Mouse (Mus musculus) embryonic facial prominence, embryonic 14.5 days (tissue): ENCODE measurements around the gene Esam. TPM values are rescaled to one million over a fixed set of nuclear protein-coding genes. Genes with fewer than 3 reads are reported as not detected.

ENCODE experiments used
- ATAC-seq: fragments of 200-750 bp; cut with Nextera tagmentation; 2 replicates; pipeline ENCODE4 v1.8.0; 2017; ENCODE audit warnings: low read depth, moderate number of reproducible peaks, moderate TSS enrichment
- DNase-seq: peaks from one replicate; pipeline ENCODE4 v3.0.0-alpha.2; 2015; ENCODE audit warnings: low spot score
- H3K27ac ChIP-seq: fragments of 300-500 bp; sonication (generic); replicated peaks from 2 replicates; pipeline ENCODE4 v1.5.1; 2014; ENCODE audit warnings: low read depth, mild to moderate bottlenecking, low read length, moderate library complexity
- H3K27me3 ChIP-seq: fragments of 300-500 bp; sonication (generic); replicated peaks from 2 replicates; pipeline ENCODE4 v1.6.1; 2014; ENCODE audit warnings: low read length; ENCODE audit not compliant: control insufficient read depth, insufficient read depth
- H3K36me3 ChIP-seq: fragments of 300-500 bp; sonication (generic); 2 replicates; pipeline ENCODE4 v1.6.1; 2014; ENCODE audit warnings: low read length, mixed read lengths; ENCODE audit not compliant: control insufficient read depth, insufficient read depth
- H3K4me1 ChIP-seq: fragments of 300-500 bp; sonication (generic); 2 replicates; pipeline ENCODE4 v1.6.1; 2014; ENCODE audit warnings: antibody characterized with exemption, low read length; ENCODE audit not compliant: control insufficient read depth, insufficient read depth
- H3K4me2 ChIP-seq: fragments of 300-500 bp; sonication (generic); 2 replicates; pipeline ENCODE4 v1.6.1; 2014; ENCODE audit warnings: low read depth, mild to moderate bottlenecking, low read length, moderate library complexity, mixed read lengths
- H3K4me3 ChIP-seq: fragments of 300-500 bp; sonication (generic); 2 replicates; pipeline ENCODE4 v1.5.1; 2014; ENCODE audit warnings: low read depth, mild to moderate bottlenecking, low read length
- H3K9ac ChIP-seq: fragments of 300-500 bp; sonication (generic); 2 replicates; pipeline ENCODE4 v1.6.1; 2014; ENCODE audit warnings: low read depth, mild to moderate bottlenecking, low read length, moderate library complexity, mixed read lengths
- H3K9me3 ChIP-seq: fragments of 300-500 bp; sonication (generic); 2 replicates; pipeline ENCODE4 v1.6.1; 2016; ENCODE audit warnings: low read length; ENCODE audit not compliant: control insufficient read depth
- WGBS: fragments of 180-500 bp; shearing (Covaris S2); extraction: QIAGEN DNeasy Blood & Tissue Kit; methylation state at CpG from one replicate; pipeline ENCODE4 v1.1.7; 2014; 5-methylcytosine and 5-hydroxymethylcytosine counted together
- polyA plus RNA-seq: library from polyadenylated mRNA; unstranded; fragments of >200 nt; fragmentation: Nextera tagmentation; extraction: Ambion mirVana; gene quantifications from 2 replicates; pipeline ENCODE4 v1.2.1, GENCODE M21; 2014

Gene Esam
- polyA plus RNA-seq, 1 experiment from 2014 or later: 52.0 TPM

GRCm38 (mm10) chr9:37546889-37547288 lies 19.0 kb downstream of the Esam start:
- 83% methylated on average over 1 of the region's 1 CpGs for WGBS
- Histone ChIP-seq H3K36me3 (no peaks in the 10 kb centered on the region), H3K4me2 (no peak overlapping the region), H3K27ac (no peak overlapping the region), H3K9ac (no peak overlapping the region), H3K4me3 (no peak overlapping the region), H3K4me1 (peaks cover 13% of the 10 kb centered on the region; the same call in 1 of the 2 replicates), H3K9me3 (no peaks in the 10 kb centered on the region), H3K27me3 (peaks cover 54% of the 10 kb centered on the region)
- DNase-seq (no peak), ATAC-seq (no peak)

DNA sequence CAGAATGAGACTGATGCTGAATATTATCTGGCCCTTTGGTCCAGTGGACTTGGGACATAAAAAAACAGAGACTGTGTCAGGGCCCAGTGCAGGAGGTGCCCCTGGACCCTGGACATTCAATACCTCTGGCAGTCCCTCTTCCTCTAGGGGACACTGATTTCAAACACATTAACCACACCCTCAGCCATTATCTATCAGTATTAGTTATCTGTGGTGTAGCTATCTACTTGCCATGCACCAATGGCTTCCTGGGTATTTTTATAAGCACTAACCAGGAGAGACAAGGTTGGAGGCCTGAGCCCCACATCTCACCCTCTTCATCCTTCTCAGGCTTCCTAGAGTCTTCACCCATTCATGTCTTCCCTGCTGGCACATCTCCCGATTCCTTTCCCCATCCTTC lies 22.6 kb downstream of the Esam start:
- WGBS: 54% methylated on average over 1 of the region's 1 CpGs
- H3K27me3 ChIP-seq: peaks cover 53% of the 10 kb centered on the region
- H3K4me3 ChIP-seq: no peak overlapping the region
- peaks cover 12% of the 10 kb centered on the region for H3K4me1 ChIP-seq
- H3K9me3 ChIP-seq: no peaks in the 10 kb centered on the region
- no peak overlapping the region for H3K4me2 ChIP-seq
- DNase-seq (no peak), ATAC-seq (no peak)
- no peaks in the 10 kb centered on the region for H3K36me3 ChIP-seq
- no peak overlapping the region for H3K9ac ChIP-seq
- H3K27ac ChIP-seq: no peak overlapping the region

DNA sequence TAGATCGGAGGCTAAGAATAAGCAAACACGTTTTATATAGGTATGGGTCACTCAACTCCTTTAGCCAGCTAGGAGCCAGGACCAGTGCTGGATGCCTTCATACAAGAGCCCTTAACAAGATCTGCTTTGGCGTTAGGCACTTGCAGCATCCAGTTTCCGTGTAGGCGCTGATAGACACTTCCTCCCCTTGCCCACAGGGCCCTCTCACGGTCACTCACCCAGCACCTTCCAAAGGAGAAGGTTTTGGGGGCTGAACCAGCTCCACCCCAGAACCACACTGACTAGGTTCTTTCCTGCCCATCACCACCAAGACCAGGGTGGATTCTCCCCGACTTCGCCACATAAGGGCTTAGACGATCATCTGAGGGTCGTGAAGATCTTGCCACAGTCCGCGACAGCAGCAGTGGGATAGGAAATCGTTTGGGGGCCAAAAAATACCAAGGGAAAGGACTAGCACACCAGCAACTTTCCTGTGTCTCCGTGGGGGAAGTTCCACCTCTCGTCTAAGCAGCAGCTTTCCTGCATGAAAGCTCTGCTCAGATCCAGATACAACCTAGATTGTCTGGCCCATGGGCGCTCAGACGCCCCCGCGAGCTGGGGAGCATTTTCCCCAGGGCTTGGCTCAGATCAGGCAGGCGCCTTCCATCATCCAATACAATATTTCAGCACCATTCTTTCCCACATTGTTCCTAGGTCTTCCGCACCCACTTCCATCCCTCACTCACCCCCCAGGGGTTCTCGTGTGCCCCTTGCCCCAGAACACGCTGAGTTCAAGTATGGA lies 24.1 kb downstream of the Esam start:
- Histone ChIP-seq H3K9ac (peak overlapping the region; percentile 48), H3K4me2 (peak overlapping the region; percentile 96), H3K4me3 (peak overlapping the region; percentile 46), H3K36me3 (no peaks in the 10 kb centered on the region), H3K4me1 (peaks cover 15% of the 10 kb centered on the region), H3K27me3 (peaks cover 40% of the 10 kb centered on the region), H3K27ac (no peak overlapping the region), H3K9me3 (no peaks in the 10 kb centered on the region)
- ATAC-seq (no peak), DNase-seq (no peak)
- WGBS: 2% methylated on average over 22 of the region's 23 CpGs

- Histone ChIP-seq H3K9me3 (no peaks in the 10 kb centered on the region), H3K4me1 (peaks cover 15% of the 10 kb centered on the region), H3K9ac (peak within 1 kb of the TSS; percentile 48), H3K36me3 (no peaks in the 10 kb centered on the region), H3K4me3 (peak within 1 kb of the TSS; percentile 46), H3K27ac (no peak within 1 kb of the TSS), H3K27me3 (peaks cover 34% of the 10 kb centered on the region), H3K4me2 (peak within 1 kb of the TSS; percentile 96)
- ATAC-seq: peak; percentile 96
- DNase-seq: peak; percentile 96
- 7% methylated on average over 23 of the region's 31 CpGs for WGBS
Measured at GRCm38 (mm10) chr9:37552536-37553293, 24.8 kb downstream of the Esam start, which contains the start of gene Nrgn. TSS of gene Nrgn (minus strand) at chr9:37552904.

- Histone ChIP-seq H3K27me3 (peaks cover 28% of the 10 kb centered on the region), H3K4me1 (peaks cover 15% of the 10 kb centered on the region), H3K27ac (no peak overlapping the region), H3K9ac (no peak overlapping the region), H3K36me3 (no peaks in the 10 kb centered on the region), H3K4me3 (no peak overlapping the region), H3K4me2 (no peak overlapping the region), H3K9me3 (no peaks in the 10 kb centered on the region)
- 77% methylated on average over 1 of the region's 1 CpGs for WGBS
- DNase-seq (no peak), ATAC-seq (no peak)
Measured at GRCm38 (mm10) chr9:37554279-37554678, 26.4 kb downstream of the Esam start.

DNA sequence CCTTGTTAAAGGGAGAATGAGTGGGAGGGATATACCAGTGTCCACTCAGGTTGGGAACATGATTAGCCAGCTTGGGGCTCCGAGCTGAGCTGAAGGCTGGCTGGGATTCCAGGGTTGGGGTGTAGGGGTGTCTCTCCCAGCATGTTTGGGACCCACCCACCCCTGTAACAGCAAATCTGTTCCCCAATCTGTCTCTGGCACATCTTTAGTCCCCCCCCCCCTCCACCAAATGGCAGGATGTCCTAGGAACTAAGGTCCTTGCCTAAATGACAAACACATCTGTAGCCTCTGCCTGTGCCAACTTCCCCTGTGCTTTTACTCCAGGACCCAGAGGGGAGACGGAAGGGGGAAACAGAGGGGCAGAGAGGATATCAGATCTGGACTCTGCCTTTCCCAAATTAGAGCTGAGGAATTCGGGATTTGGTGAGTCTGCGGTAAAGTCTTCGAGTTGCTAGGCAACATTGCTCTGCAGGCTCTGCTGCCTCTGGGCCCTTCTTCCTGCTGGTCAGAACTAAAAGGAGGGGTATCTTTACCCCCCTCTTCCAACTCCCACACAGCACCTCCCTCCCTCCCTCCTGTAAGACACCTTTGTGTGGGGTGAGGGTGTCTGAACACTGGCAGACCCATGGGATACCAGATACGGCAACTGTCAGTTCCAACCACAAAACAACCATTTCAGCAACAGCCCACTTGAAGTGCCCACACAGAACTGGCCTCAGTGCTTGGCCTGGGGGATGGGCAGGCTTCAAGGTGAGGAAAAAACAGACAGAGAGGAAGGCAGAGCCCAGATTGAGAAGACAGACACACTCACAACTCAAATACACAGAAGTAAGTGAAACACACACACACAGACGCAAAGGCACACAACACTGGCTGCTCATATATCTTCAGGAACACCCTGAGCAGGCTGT lies 27.2 kb downstream of the Esam start, which contains the start of gene Siae:
Gene Siae, plus strand, starts transcription at position 861 of the 911 bp plus-strand sequence.
- DNase-seq: peak; percentile 50
- Histone ChIP-seq H3K9ac (no peak within 1 kb of the TSS), H3K27ac (peak within 1 kb of the TSS; percentile 45; the same call in 1 of the 2 replicates), H3K4me2 (0 out of 2 replicates have a peak within 1 kb of the TSS, but pooled peaks have one; percentile 5), H3K36me3 (no peaks in the 10 kb centered on the region), H3K9me3 (no peaks in the 10 kb centered on the region), H3K27me3 (peaks cover 22% of the 10 kb centered on the region), H3K4me3 (no peak within 1 kb of the TSS), H3K4me1 (peaks cover 15% of the 10 kb centered on the region)
- no peak for ATAC-seq
- WGBS: 22% methylated on average over 7 of the region's 7 CpGs

DNA sequence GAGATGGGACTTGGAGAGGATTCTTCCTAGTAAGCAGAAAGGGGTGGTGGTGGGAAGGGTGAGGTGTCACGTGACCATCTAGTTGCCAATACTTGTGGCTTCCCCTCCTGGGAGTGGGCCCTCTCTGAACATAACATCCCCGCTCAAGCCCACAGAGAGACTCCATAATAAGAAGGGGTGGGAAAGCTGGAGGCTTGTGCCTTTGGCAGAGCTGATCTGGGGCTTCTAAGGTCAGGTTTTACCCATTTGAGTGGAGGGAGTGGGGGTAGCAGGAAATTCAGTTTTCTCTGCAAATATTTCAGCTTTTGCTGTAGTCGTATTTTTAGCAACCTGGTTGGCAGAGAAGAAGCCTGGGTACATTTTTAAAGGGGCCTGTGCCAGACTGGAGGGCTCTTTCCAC lies 28.5 kb downstream of the Esam start:
- DNase-seq (peak; percentile 61), ATAC-seq (no peak)
- Histone ChIP-seq H3K9me3 (no peaks in the 10 kb centered on the region), H3K4me3 (no peak overlapping the region), H3K27ac (no peak overlapping the region), H3K27me3 (peaks cover 10% of the 10 kb centered on the region), H3K4me2 (no peak overlapping the region), H3K9ac (no peak overlapping the region), H3K4me1 (peaks cover 15% of the 10 kb centered on the region), H3K36me3 (no peaks in the 10 kb centered on the region)
- WGBS: 61% methylated on average over 3 of the region's 3 CpGs

DNA sequence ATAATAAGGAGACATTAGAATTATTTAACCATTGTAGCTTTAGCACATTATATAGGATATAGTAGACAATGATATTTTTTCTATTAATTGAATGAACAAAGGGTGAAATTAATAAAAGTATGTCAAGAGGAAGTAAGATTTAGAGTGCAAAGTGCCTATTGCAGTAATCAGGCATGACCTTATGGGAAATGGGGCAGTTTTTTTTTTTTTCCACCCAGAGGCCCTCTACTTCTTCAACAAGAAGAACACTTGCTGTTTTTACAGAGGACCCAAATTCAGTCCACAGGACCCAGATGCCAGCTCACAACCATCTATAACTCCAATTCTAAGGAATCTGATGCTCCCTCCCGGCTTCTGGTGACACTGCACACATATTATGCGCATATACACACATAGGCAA lies 32.7 kb downstream of the Esam start:
- H3K27ac ChIP-seq: no peak overlapping the region
- ATAC-seq: no peak
- peaks cover 5% of the 10 kb centered on the region for H3K4me1 ChIP-seq
- H3K9ac ChIP-seq: no peak overlapping the region
- H3K36me3 ChIP-seq: no peaks in the 10 kb centered on the region
- no peaks in the 10 kb centered on the region for H3K27me3 ChIP-seq
- H3K4me2 ChIP-seq: no peak overlapping the region
- 87% methylated on average over 2 of the region's 2 CpGs for WGBS
- H3K4me3 ChIP-seq: no peak overlapping the region
- H3K9me3 ChIP-seq: no peaks in the 10 kb centered on the region
- DNase-seq: no peak
